Mouse (Mus musculus): ENCODE results near the gene Agpat4. TPM values are rescaled to one million over a fixed set of nuclear protein-coding genes. Genes with fewer than 3 reads are reported as not detected.
A peak's percentile ranks its signal among the peaks of the same experiment; 100 is the strongest.

Agpat4 gene
- total and polyA plus RNA-seq, 2 experiments from 2014 or later: 47.7 to 58.2 TPM

- DNase-seq (ENCODE audit: low spot score): no peak
- no peak for ATAC-seq (ENCODE audit: low FRiP score)
- Histone ChIP-seq H3K27me3 (ENCODE audit: insufficient read depth, low read length) (no peaks in the 10 kb centered on the region), H3K9me3 (ENCODE audit: low read length) (no peaks in the 10 kb centered on the region), H3K9ac (replicated peaks; ENCODE audit: low read length, poor library complexity, severe bottlenecking) (no peak overlapping the region), H3K4me1 (ENCODE audit: insufficient read depth, low read length) (no peaks in the 10 kb centered on the region), H3K27ac (ENCODE audit: low read depth, low read length) (no peak overlapping the region), H3K4me2 (ENCODE audit: low read depth, low read length, poor library complexity, severe bottlenecking) (no peak overlapping the region), H3K36me3 (ENCODE audit: insufficient read depth, low read length) (peaks cover 8% of the 10 kb centered on the region), H3K4me3 (ENCODE audit: low read depth, low read length) (no peak overlapping the region)
- 82% methylated on average over 4 of the region's 4 CpGs for WGBS
- no peak for TF ChIP-seq CTCF (IDR thresholded peaks at IDR 0.05)
Observed at GRCm38 (mm10) chr17:12127056-12127455, 8.6 kb downstream of the Agpat4 start.

GRCm38 (mm10) chr17:12128976-12129375 is 10.5 kb downstream of the Agpat4 start:
- no peak for ATAC-seq (ENCODE audit: low FRiP score)

GRCm38 (mm10) chr17:12131171-12131570 is 12.7 kb downstream of the Agpat4 start:
- WGBS: 82% methylated on average over 5 of the region's 5 CpGs
- no peak for TF ChIP-seq CTCF (IDR thresholded peaks at IDR 0.05)
- no peaks in the 10 kb centered on the region for H3K9me3 ChIP-seq (ENCODE audit: low read length)

More at GRCm38 (mm10) chr17:12128976-12129375, 10.5 kb downstream of the Agpat4 start:
- Histone ChIP-seq H3K27ac (ENCODE audit: low read depth, low read length) (no peak overlapping the region), H3K9me3 (ENCODE audit: low read length) (no peaks in the 10 kb centered on the region), H3K4me2 (ENCODE audit: low read depth, low read length, poor library complexity, severe bottlenecking) (no peak overlapping the region), H3K27me3 (ENCODE audit: insufficient read depth, low read length) (no peaks in the 10 kb centered on the region), H3K9ac (replicated peaks; ENCODE audit: low read length, poor library complexity, severe bottlenecking) (no peak overlapping the region), H3K36me3 (ENCODE audit: insufficient read depth, low read length) (peaks cover 8% of the 10 kb centered on the region), H3K4me3 (ENCODE audit: low read depth, low read length) (no peak overlapping the region), H3K4me1 (ENCODE audit: insufficient read depth, low read length) (no peaks in the 10 kb centered on the region)
- 93% methylated on average over 2 of the region's 2 CpGs for WGBS
- DNase-seq (ENCODE audit: low spot score): no peak
- TF ChIP-seq CTCF (IDR thresholded peaks at IDR 0.05): no peak

GRCm38 (mm10) chr17:12131581-12131980 is 13.1 kb downstream of the Agpat4 start:
- Histone ChIP-seq H3K27me3 (ENCODE audit: insufficient read depth, low read length) (no peaks in the 10 kb centered on the region), H3K27ac (ENCODE audit: low read depth, low read length) (no peak overlapping the region), H3K9ac (replicated peaks; ENCODE audit: low read length, poor library complexity, severe bottlenecking) (no peak overlapping the region), H3K4me2 (ENCODE audit: low read depth, low read length, poor library complexity, severe bottlenecking) (no peak overlapping the region), H3K4me3 (ENCODE audit: low read depth, low read length) (no peak overlapping the region), H3K9me3 (ENCODE audit: low read length) (no peaks in the 10 kb centered on the region), H3K4me1 (ENCODE audit: insufficient read depth, low read length) (no peaks in the 10 kb centered on the region), H3K36me3 (ENCODE audit: insufficient read depth, low read length) (peaks cover 6% of the 10 kb centered on the region; the same call in 1 of the 2 replicates)
- no peak for TF ChIP-seq CTCF (IDR thresholded peaks at IDR 0.05)
- ATAC-seq (ENCODE audit: low FRiP score): no peak
- DNase-seq (ENCODE audit: low spot score): no peak
- 94% methylated on average over 7 of the region's 7 CpGs for WGBS

More at GRCm38 (mm10) chr17:12131171-12131570, 12.7 kb downstream of the Agpat4 start:
- Histone ChIP-seq H3K9ac (replicated peaks; ENCODE audit: low read length, poor library complexity, severe bottlenecking) (no peak overlapping the region), H3K4me3 (ENCODE audit: low read depth, low read length) (no peak overlapping the region), H3K27ac (ENCODE audit: low read depth, low read length) (no peak overlapping the region), H3K4me1 (ENCODE audit: insufficient read depth, low read length) (no peaks in the 10 kb centered on the region), H3K36me3 (ENCODE audit: insufficient read depth, low read length) (peaks cover 8% of the 10 kb centered on the region; the same call in 1 of the 2 replicates), H3K4me2 (ENCODE audit: low read depth, low read length, poor library complexity, severe bottlenecking) (no peak overlapping the region), H3K27me3 (ENCODE audit: insufficient read depth, low read length) (no peaks in the 10 kb centered on the region)
- ATAC-seq (ENCODE audit: low FRiP score) (no peak), DNase-seq (ENCODE audit: low spot score) (no peak)

- no peak overlapping the region for H3K9ac ChIP-seq (replicated peaks; ENCODE audit: low read length, poor library complexity, severe bottlenecking)
- DNase-seq (ENCODE audit: low spot score) (no peak), ATAC-seq (ENCODE audit: low FRiP score) (no peak)
- no peak overlapping the region for H3K4me2 ChIP-seq (ENCODE audit: low read depth, low read length, poor library complexity, severe bottlenecking)
- no peak overlapping the region for H3K4me3 ChIP-seq (ENCODE audit: low read depth, low read length)
- 100% methylated on average over 3 of the region's 3 CpGs for WGBS
- H3K4me1 ChIP-seq (ENCODE audit: insufficient read depth, low read length): no peaks in the 10 kb centered on the region
- H3K27me3 ChIP-seq (ENCODE audit: insufficient read depth, low read length): no peaks in the 10 kb centered on the region
- 0 out of 2 replicates have a peak, but pooled peaks cover 4% of the 10 kb centered on the region for H3K36me3 ChIP-seq (ENCODE audit: insufficient read depth, low read length)
- H3K27ac ChIP-seq (ENCODE audit: low read depth, low read length): no peak overlapping the region
- H3K9me3 ChIP-seq (ENCODE audit: low read length): no peaks in the 10 kb centered on the region
- TF ChIP-seq CTCF (IDR thresholded peaks at IDR 0.05): no peak
Observed at GRCm38 (mm10) chr17:12132904-12133303, 14.4 kb downstream of the Agpat4 start.

- H3K4me3 ChIP-seq (ENCODE audit: low read depth, low read length): no peak overlapping the region
Observed at GRCm38 (mm10) chr17:12133985-12134384, 15.5 kb downstream of the Agpat4 start.

More at GRCm38 (mm10) chr17:12133985-12134384, 15.5 kb downstream of the Agpat4 start:
- no peak overlapping the region for H3K9ac ChIP-seq (replicated peaks; ENCODE audit: low read length, poor library complexity, severe bottlenecking)
- TF ChIP-seq CTCF (IDR thresholded peaks at IDR 0.05): no peak
- 0 out of 2 replicates have a peak, but pooled peaks cover 4% of the 10 kb centered on the region for H3K36me3 ChIP-seq (ENCODE audit: insufficient read depth, low read length)
- H3K4me2 ChIP-seq (ENCODE audit: low read depth, low read length, poor library complexity, severe bottlenecking): no peak overlapping the region
- H3K27me3 ChIP-seq (ENCODE audit: insufficient read depth, low read length): no peaks in the 10 kb centered on the region
- no peaks in the 10 kb centered on the region for H3K9me3 ChIP-seq (ENCODE audit: low read length)
- 89% methylated on average over 8 of the region's 8 CpGs for WGBS
- no peak overlapping the region for H3K27ac ChIP-seq (ENCODE audit: low read depth, low read length)
- DNase-seq (ENCODE audit: low spot score) (peak; percentile 62), ATAC-seq (ENCODE audit: low FRiP score) (no peak)
- no peaks in the 10 kb centered on the region for H3K4me1 ChIP-seq (ENCODE audit: insufficient read depth, low read length)
